Mouse (Mus musculus) liver, adult 2 months (tissue): ENCODE measurements around the gene Lhx5. TPM values are rescaled to one million over a fixed set of nuclear protein-coding genes. Genes with fewer than 3 reads are reported as not detected.

ENCODE experiments used
- DNase-seq: peaks from one replicate; pipeline ENCODE4 v3.0.0-alpha.2; 2011; ENCODE audit warnings: low read depth, low spot score; ENCODE audit errors: extremely low read depth
- H3K27ac ChIP-seq: fragments of 200-500 bp; replicated peaks from 2 replicates; pipeline ENCODE4 v1.5.1; 2012; ENCODE audit warnings: low read depth, mild to moderate bottlenecking, control low read depth, inconsistent platforms, low read length; ENCODE audit not compliant: insufficient read depth
- H3K27me3 ChIP-seq: fragments of 200-500 bp; 2 replicates; pipeline ENCODE4 v1.6.1; 2012; ENCODE audit warnings: mild to moderate bottlenecking, moderate library complexity, low read length, inconsistent platforms; ENCODE audit not compliant: control insufficient read depth, insufficient read depth
- H3K36me3 ChIP-seq: fragments of 200-500 bp; 2 replicates; pipeline ENCODE4 v1.6.1; 2012; ENCODE audit warnings: low read length, inconsistent platforms; ENCODE audit not compliant: control insufficient read depth, insufficient read depth
- H3K4me1 ChIP-seq: fragments of 200-500 bp; 2 replicates; pipeline ENCODE4 v1.6.1; 2011; ENCODE audit warnings: low read length; ENCODE audit not compliant: control insufficient read depth, insufficient read depth
- H3K4me3 ChIP-seq: fragments of 200-500 bp; 2 replicates; pipeline ENCODE4 v1.5.1; 2011; ENCODE audit warnings: low read depth, mild to moderate bottlenecking, control low read depth, low read length, moderate library complexity; ENCODE audit not compliant: insufficient read depth
- H3K79me2 ChIP-seq: fragments of 200-500 bp; 2 replicates; pipeline ENCODE4 v1.6.1; 2012; ENCODE audit warnings: inconsistent platforms, mild to moderate bottlenecking, low read length, moderate library complexity; ENCODE audit not compliant: control insufficient read depth, insufficient read depth
- H3K9ac ChIP-seq: fragments of 200-500 bp; 2 replicates; pipeline ENCODE4 v1.6.1; 2012; ENCODE audit warnings: low read depth, mild to moderate bottlenecking, control low read depth, inconsistent platforms, low read length
- CTCF ChIP-seq: fragments of 200-500 bp; IDR thresholded peaks from 2 replicates; pipeline ENCODE4 v1.5.1; 2011; ENCODE audit warnings: low read depth, low read length, control low read depth
- POLR2A ChIP-seq: fragments of 200-500 bp; IDR thresholded peaks from 2 replicates; pipeline ENCODE4 v1.6.1; 2011; ENCODE audit warnings: low read length, control low read depth; ENCODE audit not compliant: insufficient read depth; ENCODE audit errors: extremely low read depth
- WGBS: fragments of 180-500 bp; shearing (Covaris S2); methylation state at CpG from one replicate; pipeline ENCODE4 v1.1.7; 2018; 5-methylcytosine and 5-hydroxymethylcytosine counted together
- polyA plus RNA-seq: library from polyadenylated mRNA; depleted of rRNA; stranded (reverse); fragments of >200 nt; gene quantifications from 2 replicates; pipeline ENCODE4 v1.2.3, GENCODE M21; 2012
- total RNA-seq: library from RNA; depleted of rRNA; stranded (reverse); fragments of >200 nt; gene quantifications from 2 replicates; pipeline ENCODE4 v1.2.3, GENCODE M21; 2014

Gene Lhx5
- total and polyA plus RNA-seq, 2 experiments = not detected

- DNase-seq = peak; percentile 6
- WGBS = 2% methylated on average over 19 of the region's 19 CpGs
- Histone ChIP-seq H3K27ac (no peak overlapping the region), H3K4me3 (no peak overlapping the region), H3K4me1 (no peaks in the 10 kb centered on the region), H3K27me3 (peaks cover 23% of the 10 kb centered on the region), H3K36me3 (no peaks in the 10 kb centered on the region), H3K9ac (no peak overlapping the region), H3K79me2 (no peaks in the 10 kb centered on the region)
- TF ChIP-seq POLR2A = no peak
- TF ChIP-seq CTCF = no peak
These were observed 7.5 kb upstream of the Lhx5 start for GRCm38 (mm10) chr5:120424039-120424438.

- 6% methylated on average over 11 of the region's 11 CpGs for WGBS
- TF ChIP-seq POLR2A (no peak), CTCF (no peak)
- Histone ChIP-seq H3K36me3 (no peaks in the 10 kb centered on the region), H3K9ac (no peak overlapping the region), H3K4me3 (no peak overlapping the region), H3K27ac (no peak overlapping the region), H3K79me2 (no peaks in the 10 kb centered on the region), H3K27me3 (peaks cover 23% of the 10 kb centered on the region), H3K4me1 (no peaks in the 10 kb centered on the region)
- no peak for DNase-seq
These were observed 6.8 kb upstream of the Lhx5 start for GRCm38 (mm10) chr5:120424657-120425056.

- Histone ChIP-seq H3K36me3 (no peaks in the 10 kb centered on the region), H3K79me2 (no peaks in the 10 kb centered on the region), H3K4me3 (no peak overlapping the region), H3K4me1 (no peaks in the 10 kb centered on the region), H3K27ac (no peak overlapping the region), H3K27me3 (peaks cover 26% of the 10 kb centered on the region), H3K9ac (no peak overlapping the region)
- DNase-seq = no peak
- TF ChIP-seq POLR2A (no peak), CTCF (no peak)
- 2% methylated on average over 18 of the region's 20 CpGs for WGBS
These were observed 5.8 kb upstream of the Lhx5 start for GRCm38 (mm10) chr5:120425711-120426110.

- Histone ChIP-seq H3K36me3 (no peaks in the 10 kb centered on the region), H3K4me3 (no peak overlapping the region), H3K79me2 (no peaks in the 10 kb centered on the region), H3K27ac (no peak overlapping the region), H3K4me1 (no peaks in the 10 kb centered on the region), H3K27me3 (peaks cover 33% of the 10 kb centered on the region), H3K9ac (no peak overlapping the region)
- no peak for DNase-seq
- WGBS = 4% methylated on average over 10 of the region's 10 CpGs
- TF ChIP-seq CTCF = no peak
- no peak for TF ChIP-seq POLR2A
These were observed 4.9 kb upstream of the Lhx5 start for GRCm38 (mm10) chr5:120426572-120426971.

- Histone ChIP-seq H3K4me1 (no peaks in the 10 kb centered on the region), H3K9ac (no peak overlapping the region), H3K27ac (no peak overlapping the region), H3K4me3 (no peak overlapping the region), H3K27me3 (peaks cover 42% of the 10 kb centered on the region), H3K36me3 (no peaks in the 10 kb centered on the region), H3K79me2 (no peaks in the 10 kb centered on the region)
- 2% methylated on average over 33 of the region's 33 CpGs for WGBS
- TF ChIP-seq POLR2A = no peak
- TF ChIP-seq CTCF = no peak
- DNase-seq = no peak
These were observed 4.0 kb upstream of the Lhx5 start for GRCm38 (mm10) chr5:120427451-120427938.

GRCm38 (mm10) chr5:120428189-120428838 is 3.2 kb upstream of the Lhx5 start:
- Histone ChIP-seq H3K36me3 (no peaks in the 10 kb centered on the region), H3K27me3 (peaks cover 44% of the 10 kb centered on the region), H3K9ac (no peak overlapping the region), H3K4me1 (no peaks in the 10 kb centered on the region), H3K79me2 (no peaks in the 10 kb centered on the region), H3K27ac (no peak overlapping the region), H3K4me3 (no peak overlapping the region)
- 4% methylated on average over 21 of the region's 21 CpGs for WGBS
- TF ChIP-seq POLR2A (no peak), CTCF (no peak)
- no peak for DNase-seq
